Mouse (Mus musculus): ENCODE measurements around the gene Ntsr2.

DNA sequence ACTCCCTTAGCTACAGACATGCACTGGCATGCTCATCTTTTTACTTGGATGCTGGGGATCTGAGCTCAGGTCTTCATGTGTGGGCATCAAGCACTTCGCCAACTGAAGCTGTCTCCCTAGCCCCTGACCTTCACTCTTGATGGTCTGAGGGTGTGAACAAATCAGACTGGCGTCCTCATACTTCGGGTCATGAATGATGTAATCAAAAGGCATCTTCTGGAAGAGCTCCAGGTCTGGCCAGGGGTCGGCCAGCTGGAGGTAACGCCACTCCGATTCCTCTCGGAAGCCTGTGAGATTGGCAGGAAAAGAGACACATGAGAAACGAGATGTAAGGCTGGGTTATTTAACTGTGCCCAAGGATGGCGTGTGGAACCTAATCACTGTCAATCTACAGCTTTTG is 37.4 kb downstream of the Ntsr2 start:
- no peak for TF ChIP-seq CTCF (IDR thresholded peaks at IDR 0.05; ENCODE audit: control insufficient read depth, insufficient read depth, insufficient replicate concordance, low read depth, low read length)
- TF ChIP-seq POLR2A (IDR thresholded peaks at IDR 0.05; ENCODE audit: control insufficient read depth, low read depth, low read length): no peak
